Comparison of ENCODE assay signal across 2 mouse cellular contexts in the genomic region with DNA sequence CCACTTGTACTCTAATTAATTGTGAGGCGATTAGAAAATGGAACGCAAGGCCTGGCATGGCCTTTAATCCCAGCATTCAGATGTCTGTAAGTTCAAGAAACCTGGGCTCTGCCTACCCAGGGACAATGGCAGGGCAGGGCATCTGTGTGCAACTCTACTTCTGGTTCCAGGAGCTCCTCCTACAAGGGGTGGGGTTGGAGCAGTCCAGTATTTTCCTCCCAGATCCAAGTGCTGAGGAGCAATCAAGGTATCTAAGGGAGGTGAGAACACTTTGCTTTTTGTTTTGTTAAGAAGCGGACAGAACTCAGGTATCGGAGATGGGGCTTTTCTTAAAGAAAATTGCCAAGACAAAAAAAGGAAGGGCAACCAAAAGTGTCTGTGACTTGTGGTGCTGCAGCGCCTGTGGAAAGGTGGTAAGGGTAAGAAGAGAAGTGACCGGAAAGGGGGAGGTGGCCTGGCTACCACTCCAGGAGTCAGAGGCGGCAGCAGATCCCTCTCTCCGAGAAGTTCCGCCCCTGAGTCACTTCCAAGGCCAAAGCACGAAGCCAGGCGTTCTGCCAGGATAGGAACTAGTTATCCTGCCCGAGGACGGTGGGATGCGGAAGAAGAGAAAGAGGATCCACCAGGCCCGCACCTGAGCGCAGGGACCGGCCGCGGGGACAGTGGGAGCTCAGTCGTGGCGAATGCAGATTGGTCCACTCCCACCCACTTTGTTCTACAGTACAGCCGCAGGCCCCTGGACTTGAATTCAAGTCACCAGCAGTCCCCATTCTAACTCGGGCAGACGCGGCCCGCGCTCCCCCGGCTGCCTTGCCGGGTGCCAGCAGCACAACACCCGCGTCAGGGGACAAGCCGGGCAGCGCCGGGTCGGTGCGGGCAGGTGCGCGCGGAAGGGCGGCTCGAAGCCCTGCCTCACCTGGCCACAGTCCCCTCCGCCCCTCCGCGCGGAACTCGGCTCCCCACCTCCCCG.
TF ChIP-seq lines count a peak whose summit lies in the region.

No protein-coding gene starts in this region.

TF ChIP-seq in CH12.LX, 34 proteins besides CTCF, POLR2A, EP300 and RAD21:
- TF ChIP-seq UBTF (IDR thresholded peaks at IDR 0.05; ENCODE audit: low read depth, low read length): 0 out of 2 replicates have a peak, but pooled peaks have one; percentile 67
- TF ChIP-seq MEF2A (IDR thresholded peaks at IDR 0.05; ENCODE audit: borderline replicate concordance, low read depth, low read length): no peak
- no peak for TF ChIP-seq POLR2AphosphoS2 (IDR thresholded peaks at IDR 0.05; ENCODE audit: low read depth, low read length)
- no peak for TF ChIP-seq TBP (conservative IDR thresholded peaks at IDR 0.05; ENCODE audit: low read depth, low read length)

TF ChIP-seq in myocyte, 11 proteins besides CTCF, POLR2A, EP300 and RAD21:
- peak in 1 of 3 experiments; percentile 16 for TF ChIP-seq MYOD1 (IDR thresholded peaks at IDR 0.05; ENCODE audit: control insufficient read depth in 1 of 3, insufficient read length in 2 of 3, low read depth in 2 of 3)
- no peak for TF ChIP-seq CEBPB (IDR thresholded peaks at IDR 0.05; ENCODE audit: insufficient read depth, poor library complexity, severe bottlenecking)
